Mouse (Mus musculus) hematopoietic stem cell, adult 5-6 weeks (primary cell): ENCODE measurements around the gene H2al1g. TPM values are rescaled to one million over a fixed set of nuclear protein-coding genes. Genes with fewer than 3 reads are reported as not detected.
"Not testable (repeated sequence)": the region's sequence is repeated elsewhere in the genome, so short reads cannot be mapped to it uniquely, and the experiment has no call there.

Experiments used
- ATAC-seq, 2 experiments: fragments of 125-278 bp in 1 of 2; replicated peaks in 1 of 2; 2 replicates each; pipeline ENCODE4 v1.8.0; 2016 to 2017; ENCODE audit warnings: inconsistent platforms in 2 of 2, mild to moderate bottlenecking in 2 of 2, moderate number of reproducible peaks in 2 of 2, low read depth in 1 of 2, moderate TSS enrichment in 1 of 2; ENCODE audit not compliant: low FRiP score in 2 of 2, poor library complexity in 2 of 2, severe bottlenecking in 2 of 2, insufficient read depth in 1 of 2, low TSS enrichment in 1 of 2
- total RNA-seq: library from RNA; stranded (forward); fragments of 172-1452, 232-1000 nt; gene quantifications from 2 replicates; pipeline ENCODE4 v1.2.3, GENCODE M21; 2017

H2al1g gene
- total RNA-seq, result not detected in 2 replicates

DNA sequence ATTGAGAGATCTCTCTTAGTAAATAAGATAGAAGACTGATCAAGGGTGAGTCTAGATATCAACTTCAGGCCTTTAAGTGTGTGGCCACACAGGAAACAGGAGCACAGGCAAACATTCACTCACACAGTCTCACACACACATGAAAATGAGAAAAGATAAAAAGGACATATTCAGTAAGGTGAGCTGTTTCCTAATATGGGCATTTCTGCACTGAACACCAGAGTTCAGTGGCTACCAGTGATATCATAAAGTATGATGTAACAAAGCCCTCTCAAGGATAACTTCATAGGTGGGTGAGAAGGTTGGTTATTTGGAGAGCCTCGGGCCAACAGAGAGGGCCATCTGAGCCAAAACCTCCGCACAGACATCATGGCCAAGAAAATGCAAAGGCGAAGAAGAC is at the start of gene H2al1g:
Gene H2al1g (plus strand): TSS at position 301 of the 400 bp plus-strand sequence.
- ATAC-seq, result not testable (repeated sequence)

DNA sequence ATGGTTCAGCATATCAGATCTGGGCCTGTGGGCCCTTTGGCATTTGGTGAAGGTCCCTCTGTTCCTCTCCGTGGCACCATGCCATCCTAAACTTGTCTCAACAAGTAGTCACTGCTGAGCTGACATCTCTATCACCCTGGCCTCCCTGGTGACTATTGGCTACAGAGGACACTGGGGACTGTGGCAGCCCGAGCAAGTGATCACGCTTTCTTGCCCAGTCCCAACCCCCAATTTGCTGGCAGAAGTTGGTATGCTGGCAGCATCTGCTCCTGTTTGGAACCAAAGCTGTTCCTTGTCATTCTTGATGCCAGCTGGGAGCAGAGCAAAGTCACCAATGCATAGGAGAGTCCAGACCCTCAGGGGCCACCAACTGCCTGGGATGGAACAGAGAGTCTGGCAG is 49.0 kb upstream of the H2al1g start:
- no peak for ATAC-seq

DNA sequence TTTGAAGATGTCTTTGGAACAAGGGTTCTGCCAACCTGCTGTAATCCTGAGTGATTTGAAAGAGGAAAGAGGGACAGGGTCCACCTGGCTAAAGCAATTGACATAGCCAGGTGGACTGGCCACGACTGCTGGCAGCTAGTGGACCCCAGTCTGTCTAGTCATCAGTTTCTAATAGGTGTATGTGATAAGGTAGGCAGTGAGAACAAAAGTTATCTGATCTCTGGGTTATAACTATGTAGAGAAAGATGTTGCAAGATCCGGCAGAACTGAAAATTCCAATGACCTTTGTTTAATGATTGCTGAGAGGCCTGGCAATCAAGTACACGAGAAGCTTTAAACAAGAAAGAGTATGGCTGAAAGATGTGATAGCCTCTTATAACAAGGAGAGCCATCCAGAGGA is 44.9 kb upstream of the H2al1g start:
- ATAC-seq, result no peak

DNA sequence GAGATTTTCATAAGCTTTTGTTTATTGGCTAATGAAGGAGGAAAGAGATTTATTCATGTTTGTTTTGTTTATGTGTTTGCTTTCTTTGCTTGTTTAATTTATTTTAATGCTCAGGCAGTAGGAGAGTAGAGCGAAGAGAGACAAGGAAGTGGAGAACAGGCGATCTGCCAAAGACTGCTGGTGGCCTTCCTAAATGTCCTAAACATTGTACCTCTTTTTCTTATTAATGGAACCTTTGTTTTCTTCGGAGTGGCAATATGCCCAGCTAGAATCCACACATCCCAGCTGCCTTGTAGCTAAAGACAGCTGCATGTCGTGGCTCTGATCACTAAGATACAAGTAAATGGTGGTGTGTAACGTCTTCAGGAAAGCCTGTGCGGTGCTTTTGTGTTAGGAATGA is 41.0 kb upstream of the H2al1g start:
- ATAC-seq, result no peak

DNA sequence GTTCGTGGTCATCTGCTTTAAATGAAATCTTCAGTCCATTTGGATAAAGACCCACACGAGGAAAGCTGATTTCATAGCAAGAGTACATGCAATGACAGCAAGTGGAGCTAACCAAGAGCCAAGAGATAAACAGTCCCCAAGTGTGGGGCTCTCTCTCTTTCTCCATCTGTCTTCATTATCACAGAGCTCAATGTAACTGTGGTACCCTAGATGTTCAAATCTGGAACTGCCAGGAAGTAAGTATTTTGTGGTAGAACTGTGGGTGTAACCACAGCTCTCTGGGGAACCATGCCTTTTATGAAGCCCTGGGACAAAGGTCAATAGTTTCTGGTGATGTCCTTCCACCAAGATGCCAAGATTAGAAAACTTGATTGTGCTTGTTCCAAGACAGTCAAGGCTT is 37.3 kb upstream of the H2al1g start:
- no peak for ATAC-seq

DNA sequence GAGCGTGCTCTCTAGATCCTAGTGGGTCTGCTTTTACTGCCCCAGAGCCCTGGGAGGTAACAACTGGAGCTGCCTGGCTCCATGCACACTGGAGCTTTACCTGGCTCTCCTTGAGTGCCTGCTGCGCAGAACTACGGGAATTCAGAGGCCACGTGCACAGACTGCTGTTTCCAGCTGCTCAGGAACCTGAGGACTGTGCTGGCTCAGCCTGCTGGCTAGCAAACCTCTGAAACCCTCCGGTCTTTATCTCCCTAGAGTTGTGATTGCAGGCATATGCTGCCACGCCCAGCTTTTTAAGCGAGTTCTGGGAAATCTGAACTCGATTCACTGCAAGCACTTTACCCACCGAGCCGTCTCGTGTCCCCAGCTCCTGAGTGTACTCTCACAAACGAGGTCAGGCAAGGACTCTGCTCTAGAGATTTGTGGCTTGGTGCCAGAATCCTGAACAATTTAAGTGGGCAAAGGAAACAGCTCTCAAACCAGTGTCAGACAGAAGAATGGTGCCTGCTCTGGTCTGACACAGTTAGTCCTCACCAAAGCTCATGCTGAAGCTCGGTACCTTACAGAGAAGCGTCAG is 29.7 kb upstream of the H2al1g start:
- ATAC-seq, result no peak

DNA sequence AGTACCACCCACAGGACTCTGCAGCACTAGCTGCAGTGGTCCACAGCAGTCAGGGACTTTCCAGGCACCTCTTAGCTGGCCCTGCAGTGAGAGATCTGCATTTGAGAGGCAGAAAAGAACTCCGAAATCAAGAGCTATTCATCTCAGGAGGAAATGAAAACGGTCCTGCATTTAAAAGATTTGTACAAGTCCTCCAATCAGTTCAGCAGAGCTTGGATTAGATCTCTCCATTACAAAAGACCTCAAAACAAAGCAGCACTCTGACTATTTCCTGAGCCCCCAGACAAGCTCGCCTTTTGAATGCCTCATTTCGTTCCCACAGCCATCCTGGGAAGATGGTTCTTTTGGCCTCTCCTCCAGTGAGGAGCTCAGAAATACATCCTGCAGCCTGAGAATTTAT is 28.8 kb upstream of the H2al1g start:
- no peak for ATAC-seq

DNA sequence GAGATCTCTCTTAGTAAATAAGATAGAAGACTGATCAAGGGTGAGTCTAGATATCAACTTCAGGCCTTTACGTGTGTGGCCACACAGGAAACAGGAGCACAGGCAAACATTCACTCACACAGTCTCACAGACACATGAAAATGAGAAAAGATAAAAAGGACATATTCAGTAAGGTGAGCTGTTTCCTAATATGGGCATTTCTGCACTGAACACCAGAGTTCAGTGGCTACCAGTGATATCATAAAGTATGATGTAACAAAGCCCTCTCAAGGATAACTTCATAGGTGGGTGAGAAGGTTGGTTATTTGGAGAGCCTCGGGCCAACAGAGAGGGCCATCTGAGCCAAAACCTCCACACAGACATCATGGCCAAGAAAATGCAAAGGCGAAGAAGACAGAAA is 19.1 kb upstream of the H2al1g start, which contains the start of gene H2al1a:
Gene H2al1a (plus strand): TSS at position 301 of the 400 bp plus-strand sequence.
- not testable (repeated sequence) for ATAC-seq

DNA sequence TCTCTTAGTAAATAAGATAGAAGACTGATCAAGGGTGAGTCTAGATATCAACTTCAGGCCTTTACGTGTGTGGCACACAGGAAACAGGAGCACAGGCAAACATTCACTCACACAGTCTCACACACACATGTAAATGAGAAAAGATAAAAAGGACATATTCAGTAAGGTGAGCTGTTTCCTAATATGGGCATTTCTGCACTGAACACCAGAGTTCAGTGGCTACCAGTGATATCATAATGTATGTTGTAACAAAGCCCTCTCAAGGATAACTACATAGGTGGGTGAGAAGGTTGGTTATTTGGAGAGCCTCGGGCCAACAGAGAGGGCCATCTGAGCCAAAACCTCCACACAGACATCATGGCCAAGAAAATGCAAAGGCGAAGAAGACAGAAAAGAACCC is 15.9 kb upstream of the H2al1g start, which contains the start of gene H2al1b:
Gene H2al1b (plus strand): TSS at position 301 of the 400 bp plus-strand sequence.
- ATAC-seq, result not testable (repeated sequence)

DNA sequence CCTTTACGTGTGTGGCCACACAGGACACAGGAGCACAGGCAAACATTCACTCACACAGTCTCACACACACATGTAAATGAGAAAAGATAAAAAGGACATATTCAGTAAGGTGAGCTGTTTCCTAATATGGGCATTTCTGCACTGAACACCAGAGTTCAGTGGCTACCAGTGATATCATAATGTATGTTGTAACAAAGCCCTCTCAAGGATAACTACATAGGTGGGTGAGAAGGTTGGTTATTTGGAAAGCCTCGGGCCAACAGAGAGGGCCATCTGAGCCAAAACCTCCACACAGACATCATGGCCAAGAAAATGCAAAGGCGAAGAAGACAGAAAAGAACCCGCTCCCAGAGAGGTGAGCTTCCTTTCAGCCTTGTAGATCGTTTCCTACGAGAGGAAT is 12.7 kb upstream of the H2al1g start, which contains the start of gene H2al1c:
Gene H2al1c (plus strand): TSS at position 301 of the 400 bp plus-strand sequence.
- not testable (repeated sequence) for ATAC-seq

DNA sequence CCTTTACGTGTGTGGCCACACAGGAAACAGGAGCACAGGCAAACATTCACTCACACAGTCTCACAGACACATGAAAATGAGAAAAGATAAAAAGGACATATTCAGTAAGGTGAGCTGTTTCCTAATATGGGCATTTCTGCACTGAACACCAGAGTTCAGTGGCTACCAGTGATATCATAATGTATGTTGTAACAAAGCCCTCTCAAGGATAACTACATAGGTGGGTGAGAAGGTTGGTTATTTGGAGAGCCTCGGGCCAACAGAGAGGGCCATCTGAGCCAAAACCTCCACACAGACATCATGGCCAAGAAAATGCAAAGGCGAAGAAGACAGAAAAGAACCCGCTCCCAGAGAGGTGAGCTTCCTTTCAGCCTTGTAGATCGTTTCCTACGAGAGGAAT is 9.5 kb upstream of the H2al1g start, which contains the start of gene H2al1d:
Gene H2al1d (plus strand): TSS at position 301 of the 400 bp plus-strand sequence.
- not testable (repeated sequence) for ATAC-seq

DNA sequence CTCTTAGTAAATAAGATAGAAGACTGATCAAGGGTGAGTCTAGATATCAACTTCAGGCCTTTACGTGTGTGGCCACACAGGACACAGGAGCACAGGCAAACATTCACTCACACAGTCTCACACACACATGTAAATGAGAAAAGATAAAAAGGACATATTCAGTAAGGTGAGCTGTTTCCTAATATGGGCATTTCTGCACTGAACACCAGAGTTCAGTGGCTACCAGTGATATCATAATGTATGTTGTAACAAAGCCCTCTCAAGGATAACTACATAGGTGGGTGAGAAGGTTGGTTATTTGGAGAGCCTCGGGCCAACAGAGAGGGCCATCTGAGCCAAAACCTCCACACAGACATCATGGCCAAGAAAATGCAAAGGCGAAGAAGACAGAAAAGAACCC is 6.4 kb upstream of the H2al1g start, which contains the start of gene H2al1e:
Gene H2al1e (plus strand): TSS at position 301 of the 400 bp plus-strand sequence.
- ATAC-seq, result not testable (repeated sequence)

DNA sequence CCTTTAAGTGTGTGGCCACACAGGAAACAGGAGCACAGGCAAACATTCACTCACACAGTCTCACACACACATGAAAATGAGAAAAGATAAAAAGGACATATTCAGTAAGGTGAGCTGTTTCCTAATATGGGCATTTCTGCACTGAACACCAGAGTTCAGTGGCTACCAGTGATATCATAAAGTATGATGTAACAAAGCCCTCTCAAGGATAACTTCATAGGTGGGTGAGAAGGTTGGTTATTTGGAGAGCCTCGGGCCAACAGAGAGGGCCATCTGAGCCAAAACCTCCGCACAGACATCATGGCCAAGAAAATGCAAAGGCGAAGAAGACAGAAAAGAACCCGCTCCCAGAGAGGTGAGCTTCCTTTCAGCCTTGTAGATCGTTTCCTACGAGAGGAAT is 3.2 kb upstream of the H2al1g start, which contains the start of gene H2al1f:
Gene H2al1f (plus strand): TSS at position 301 of the 400 bp plus-strand sequence.
- ATAC-seq, result not testable (repeated sequence)

DNA sequence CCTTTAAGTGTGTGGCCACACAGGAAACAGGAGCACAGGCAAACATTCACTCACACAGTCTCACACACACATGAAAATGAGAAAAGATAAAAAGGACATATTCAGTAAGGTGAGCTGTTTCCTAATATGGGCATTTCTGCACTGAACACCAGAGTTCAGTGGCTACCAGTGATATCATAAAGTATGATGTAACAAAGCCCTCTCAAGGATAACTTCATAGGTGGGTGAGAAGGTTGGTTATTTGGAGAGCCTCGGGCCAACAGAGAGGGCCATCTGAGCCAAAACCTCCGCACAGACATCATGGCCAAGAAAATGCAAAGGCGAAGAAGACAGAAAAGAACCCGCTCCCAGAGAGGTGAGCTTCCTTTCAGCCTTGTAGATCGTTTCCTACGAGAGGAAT is 3.1 kb downstream of the H2al1g start, which contains the start of gene H2al1h:
Gene H2al1h (plus strand): TSS at position 301 of the 400 bp plus-strand sequence.
- ATAC-seq, result not testable (repeated sequence)

DNA sequence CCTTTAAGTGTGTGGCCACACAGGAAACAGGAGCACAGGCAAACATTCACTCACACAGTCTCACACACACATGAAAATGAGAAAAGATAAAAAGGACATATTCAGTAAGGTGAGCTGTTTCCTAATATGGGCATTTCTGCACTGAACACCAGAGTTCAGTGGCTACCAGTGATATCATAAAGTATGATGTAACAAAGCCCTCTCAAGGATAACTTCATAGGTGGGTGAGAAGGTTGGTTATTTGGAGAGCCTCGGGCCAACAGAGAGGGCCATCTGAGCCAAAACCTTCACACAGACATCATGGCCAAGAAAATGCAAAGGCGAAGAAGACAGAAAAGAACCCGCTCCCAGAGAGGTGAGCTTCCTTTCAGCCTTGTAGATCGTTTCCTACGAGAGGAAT is 6.3 kb downstream of the H2al1g start, which contains the start of gene H2al1i:
Gene H2al1i (plus strand): TSS at position 301 of the 400 bp plus-strand sequence.
- not testable (repeated sequence) for ATAC-seq

DNA sequence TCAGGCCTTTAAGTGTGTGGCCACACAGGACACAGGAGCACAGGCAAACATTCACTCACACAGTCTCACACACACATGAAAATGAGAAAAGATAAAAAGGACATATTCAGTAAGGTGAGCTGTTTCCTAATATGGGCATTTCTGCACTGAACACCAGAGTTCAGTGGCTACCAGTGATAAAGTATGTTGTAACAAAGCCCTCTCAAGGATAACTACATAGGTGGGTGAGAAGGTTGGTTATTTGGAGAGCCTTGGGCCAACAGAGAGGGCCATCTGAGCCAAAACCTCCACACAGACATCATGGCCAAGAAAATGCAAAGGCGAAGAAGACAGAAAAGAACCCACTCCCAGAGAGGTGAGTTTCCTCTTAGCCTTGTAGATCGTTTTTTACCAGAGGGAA is 9.5 kb downstream of the H2al1g start, which contains the start of gene H2al1j:
Gene H2al1j (plus strand): TSS at position 301 of the 400 bp plus-strand sequence.
- ATAC-seq, result not testable (repeated sequence)

DNA sequence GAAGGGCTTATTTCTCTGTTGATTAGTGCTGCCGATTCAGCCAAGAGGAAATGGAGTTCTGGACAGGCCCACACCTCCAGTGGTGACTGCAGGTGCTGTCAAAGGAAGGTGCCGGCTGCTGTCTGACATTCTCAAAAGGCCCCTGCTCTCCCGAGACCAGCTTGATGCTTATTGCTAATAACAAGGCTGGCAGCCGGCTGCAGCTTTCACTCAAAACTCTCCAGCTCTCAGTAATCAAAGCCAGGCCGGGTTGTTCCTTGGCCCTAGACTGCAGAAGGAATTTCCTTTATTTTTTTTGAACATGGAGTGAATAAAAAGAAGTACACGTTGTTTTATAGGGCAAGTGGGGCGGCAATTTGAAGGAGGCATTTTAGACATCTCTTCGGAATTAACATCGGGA is 27.7 kb downstream of the H2al1g start:
- ATAC-seq, result no peak

DNA sequence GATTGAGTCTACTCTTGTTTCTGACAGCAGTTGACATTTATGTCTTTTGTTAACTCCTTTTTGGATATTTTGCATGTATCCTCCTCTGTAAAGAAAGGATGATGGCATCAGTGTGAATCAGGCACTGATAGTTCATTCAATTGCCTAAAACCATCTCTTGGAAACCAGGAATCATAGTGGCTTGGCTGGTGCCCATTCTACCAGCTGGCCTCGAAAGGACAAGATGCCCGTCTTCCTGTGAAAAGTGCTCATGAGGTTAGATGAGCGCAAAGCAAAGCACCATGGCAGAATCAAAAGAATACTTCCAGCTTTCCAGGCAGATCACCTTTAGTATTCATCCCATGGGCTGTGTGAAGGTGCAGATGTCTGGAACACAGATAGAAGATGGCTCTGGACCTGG is 28.7 kb downstream of the H2al1g start:
- no peak for ATAC-seq

DNA sequence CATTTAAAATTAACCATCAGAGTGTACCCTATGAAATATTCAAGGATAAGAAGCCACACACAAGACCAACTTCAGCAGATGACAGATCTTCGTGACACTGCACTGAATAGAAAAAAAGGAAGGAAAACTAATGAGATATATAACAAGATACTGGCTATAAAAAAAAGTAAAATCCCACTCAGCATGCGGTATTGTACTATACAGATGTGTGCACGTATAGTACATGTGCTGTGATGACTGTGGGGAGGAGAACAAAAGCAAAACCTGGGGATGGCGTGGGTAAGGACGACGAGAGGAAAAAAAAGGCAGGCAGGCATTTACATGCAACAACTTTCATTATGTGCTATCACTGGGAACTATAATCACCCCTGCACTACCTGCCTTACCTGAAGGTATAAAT is 42.8 kb downstream of the H2al1g start:
- peak; percentile 29 to 32; a peak in 1 of 4 replicates for ATAC-seq
